Mouse (Mus musculus): Measurements from ENCODE around the gene Cavin1. TPM values are rescaled to one million over a fixed set of nuclear protein-coding genes. Genes with fewer than 3 reads are reported as not detected.

Gene Cavin1
- polyA plus RNA-seq, 1 experiment from 2014 or later: 64.2 TPM

- DNase-seq (ENCODE audit: low spot score): no peak
Measured at GRCm38 (mm10) chr11:100982087-100982486, 11.4 kb upstream of the Cavin1 start.

DNA sequence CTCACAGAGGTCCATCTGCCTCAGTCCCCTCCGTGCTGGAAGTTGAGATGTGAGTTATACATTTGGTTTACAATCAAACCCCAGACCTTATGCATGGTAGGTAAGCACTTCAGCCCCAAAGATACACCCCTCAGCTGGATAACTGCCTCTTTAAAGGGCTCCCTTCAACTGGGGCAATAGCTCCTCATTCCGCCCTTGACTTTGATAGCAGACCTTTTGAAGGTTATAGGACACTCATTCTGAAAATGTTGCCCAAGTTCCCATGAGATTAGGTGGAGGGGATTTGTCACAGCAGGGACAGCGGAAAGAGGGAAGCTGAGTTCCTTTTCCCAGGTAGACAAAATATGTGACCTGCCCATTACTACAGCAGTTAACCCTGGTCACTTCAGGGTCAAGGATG lies 10.5 kb upstream of the Cavin1 start:
- DNase-seq (ENCODE audit: low spot score): no peak

DNA sequence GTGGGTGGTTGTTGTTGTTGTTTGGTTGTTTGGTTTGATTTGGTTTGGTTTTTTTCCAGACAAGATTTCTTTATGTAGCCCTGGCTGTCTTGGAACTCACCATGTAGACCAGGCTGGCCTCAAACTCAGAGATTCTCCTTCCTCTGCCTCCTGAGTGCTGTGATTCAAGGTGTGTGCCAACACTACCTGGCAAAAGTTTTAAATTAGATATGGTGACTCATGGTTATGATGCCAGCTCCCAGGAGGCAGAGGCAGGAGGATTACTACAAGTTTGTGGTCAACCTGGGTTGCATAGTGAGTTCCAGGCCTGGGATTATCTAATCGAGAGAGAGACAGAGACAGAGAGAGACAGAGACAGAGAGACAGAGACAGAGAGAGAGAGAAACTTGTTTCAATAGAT lies 9.8 kb upstream of the Cavin1 start:
- DNase-seq (ENCODE audit: low spot score): no peak

DNA sequence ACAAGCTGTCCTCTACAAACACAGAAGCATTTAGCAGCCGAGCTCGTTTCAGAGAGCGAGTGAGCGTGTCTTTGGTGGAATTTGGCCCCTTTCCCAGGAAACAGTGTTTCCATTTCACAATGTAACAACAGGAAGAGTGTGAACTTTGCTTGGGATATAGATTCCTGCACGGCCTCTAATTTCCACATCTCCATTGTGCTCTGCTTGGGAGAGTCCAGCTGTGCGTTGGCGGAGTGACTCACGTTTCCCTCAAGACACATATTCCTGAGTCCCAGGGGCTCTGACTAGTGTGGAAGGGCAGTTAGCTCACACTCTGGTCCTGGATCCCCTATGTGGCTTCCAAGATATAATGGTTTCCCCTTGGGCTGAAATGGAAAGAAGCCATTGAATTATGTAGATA lies 9.2 kb upstream of the Cavin1 start:
- no peak for DNase-seq (ENCODE audit: low spot score)

DNA sequence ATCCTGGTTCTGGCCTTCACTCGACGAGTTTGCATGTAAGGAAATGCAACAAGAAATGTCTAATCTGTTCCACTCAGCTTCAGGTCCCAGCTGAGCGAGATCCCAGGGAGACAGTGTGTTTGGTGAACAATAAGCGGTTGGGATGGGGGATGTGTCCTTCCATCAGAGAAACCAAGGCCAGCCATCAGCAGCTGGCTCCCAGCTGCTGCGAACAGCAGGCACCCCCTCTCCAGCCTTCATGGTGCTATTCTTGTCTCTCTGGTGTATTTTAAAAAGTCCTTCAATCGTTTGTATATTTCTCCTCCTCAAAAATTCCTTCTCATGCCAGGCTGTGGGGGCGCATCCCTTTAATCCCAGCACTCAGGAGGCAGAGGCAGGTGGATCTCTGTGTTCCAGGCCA lies 4.6 kb upstream of the Cavin1 start:
- no peak for DNase-seq (ENCODE audit: low spot score)

- DNase-seq (ENCODE audit: low spot score): no peak
Measured at GRCm38 (mm10) chr11:100974381-100974970, 3.8 kb upstream of the Cavin1 start.

GRCm38 (mm10) chr11:100973245-100973644 lies 2.6 kb upstream of the Cavin1 start:
- DNase-seq (ENCODE audit: low spot score): no peak

DNA sequence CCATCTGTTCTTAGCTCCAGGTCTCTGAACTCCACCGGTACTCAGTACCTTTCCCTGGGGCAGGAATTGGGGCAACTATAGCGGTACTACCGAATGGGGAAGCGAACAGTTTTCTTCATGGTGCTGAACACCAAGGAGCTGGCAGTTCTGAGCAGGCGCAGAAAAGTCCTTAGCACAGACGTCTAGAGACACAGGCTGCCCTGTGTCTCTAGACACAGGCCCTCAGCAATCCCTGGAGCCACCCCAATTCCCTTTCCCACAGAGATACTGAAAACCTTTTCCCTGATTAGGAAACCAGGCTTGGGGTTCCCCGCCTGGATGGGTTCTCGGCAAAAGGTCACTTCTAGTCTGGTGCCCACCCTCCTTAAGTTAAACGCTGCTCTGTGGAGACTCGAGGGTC lies 768 bp upstream of the Cavin1 start:
- DNase-seq (ENCODE audit: low spot score): no peak

DNA sequence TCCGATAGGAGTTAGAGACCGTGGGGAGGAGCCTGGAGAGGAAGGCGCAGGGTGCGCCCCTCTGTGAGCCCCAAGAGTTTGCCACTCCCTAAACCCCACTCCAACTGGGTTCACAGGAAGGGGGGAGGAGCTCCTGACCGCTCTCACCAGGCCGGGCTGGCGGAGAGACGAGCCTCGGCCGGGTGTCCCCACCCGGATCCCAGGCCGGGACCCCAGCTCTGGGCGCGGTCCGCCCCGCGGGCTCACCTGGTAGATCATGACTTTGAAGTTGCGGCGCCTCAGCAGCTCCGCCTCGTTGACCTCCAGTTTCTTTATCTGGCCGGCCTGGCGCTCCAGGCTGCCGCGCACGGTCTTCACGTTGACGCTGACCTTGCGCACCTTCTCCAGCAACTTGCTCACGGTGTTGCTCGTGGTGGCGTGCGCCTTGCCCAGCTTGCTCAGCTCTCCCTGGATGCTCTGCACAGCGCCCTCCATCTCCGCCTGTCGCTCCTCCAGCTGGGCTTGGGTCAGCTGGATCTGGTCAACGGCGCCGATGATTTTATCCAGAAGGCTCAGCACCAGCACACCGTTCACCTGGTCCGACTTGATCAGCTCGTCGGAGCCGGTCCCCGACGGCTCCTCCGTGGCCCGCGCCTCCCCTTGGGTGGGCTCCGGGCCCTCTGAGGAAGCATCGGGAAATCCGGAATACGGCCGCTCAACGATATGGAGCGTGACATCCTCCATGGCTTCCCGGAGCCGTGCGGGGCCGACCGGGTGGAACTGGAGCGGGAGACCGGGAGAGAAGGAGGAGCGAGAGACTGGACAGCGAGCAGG lies 737 bp downstream of the Cavin1 start:
- peak; percentile 13 for DNase-seq (ENCODE audit: low spot score)

GRCm38 (mm10) chr11:100969189-100969743 lies 1.4 kb downstream of the Cavin1 start:
- no peak for DNase-seq (ENCODE audit: low spot score)

GRCm38 (mm10) chr11:100968501-100968900 lies 2.2 kb downstream of the Cavin1 start:
- no peak for DNase-seq (ENCODE audit: low spot score)

GRCm38 (mm10) chr11:100967881-100968420 lies 2.7 kb downstream of the Cavin1 start:
- DNase-seq (ENCODE audit: low spot score): no peak

DNA sequence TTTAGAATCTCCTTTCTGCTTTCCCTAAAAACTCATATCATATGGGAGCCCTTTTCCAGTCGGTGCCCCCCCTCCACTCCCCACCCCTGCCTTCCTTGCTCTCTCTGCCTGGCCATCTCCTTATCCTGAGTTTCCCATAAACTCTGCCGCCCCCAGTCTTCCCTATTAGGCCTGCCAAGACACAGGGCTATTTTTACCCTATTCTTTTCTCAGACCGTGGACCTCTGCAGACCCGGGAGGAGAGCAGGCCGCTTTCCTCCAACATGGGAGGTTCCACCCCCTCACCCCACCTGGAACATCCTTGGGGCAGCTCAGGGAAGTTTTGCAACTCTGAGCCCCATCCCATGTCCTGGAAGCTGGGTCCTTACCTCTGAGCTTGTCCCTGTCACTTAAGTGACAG lies 3.3 kb downstream of the Cavin1 start:
- no peak for DNase-seq (ENCODE audit: low spot score)

DNA sequence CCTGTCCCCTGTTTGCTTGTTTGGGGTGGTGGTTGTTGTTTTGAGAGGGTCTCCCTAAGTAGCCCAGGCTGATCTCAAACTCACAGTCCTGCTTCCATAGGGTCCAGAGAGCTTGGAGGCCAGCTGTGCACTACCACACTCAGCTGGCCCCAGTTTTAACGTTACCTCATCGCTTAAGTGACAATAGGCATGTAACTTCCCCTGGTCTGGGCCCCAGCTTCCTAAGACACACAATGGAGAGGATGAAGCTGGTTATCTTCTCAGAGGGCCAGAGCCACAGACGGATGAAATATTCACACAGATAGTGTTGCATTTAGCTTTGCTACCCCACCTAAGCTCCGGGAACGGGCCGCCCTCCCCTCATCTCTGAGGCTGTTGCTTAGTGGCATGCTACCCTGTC lies 4.9 kb downstream of the Cavin1 start:
- no peak for DNase-seq (ENCODE audit: low spot score)

DNA sequence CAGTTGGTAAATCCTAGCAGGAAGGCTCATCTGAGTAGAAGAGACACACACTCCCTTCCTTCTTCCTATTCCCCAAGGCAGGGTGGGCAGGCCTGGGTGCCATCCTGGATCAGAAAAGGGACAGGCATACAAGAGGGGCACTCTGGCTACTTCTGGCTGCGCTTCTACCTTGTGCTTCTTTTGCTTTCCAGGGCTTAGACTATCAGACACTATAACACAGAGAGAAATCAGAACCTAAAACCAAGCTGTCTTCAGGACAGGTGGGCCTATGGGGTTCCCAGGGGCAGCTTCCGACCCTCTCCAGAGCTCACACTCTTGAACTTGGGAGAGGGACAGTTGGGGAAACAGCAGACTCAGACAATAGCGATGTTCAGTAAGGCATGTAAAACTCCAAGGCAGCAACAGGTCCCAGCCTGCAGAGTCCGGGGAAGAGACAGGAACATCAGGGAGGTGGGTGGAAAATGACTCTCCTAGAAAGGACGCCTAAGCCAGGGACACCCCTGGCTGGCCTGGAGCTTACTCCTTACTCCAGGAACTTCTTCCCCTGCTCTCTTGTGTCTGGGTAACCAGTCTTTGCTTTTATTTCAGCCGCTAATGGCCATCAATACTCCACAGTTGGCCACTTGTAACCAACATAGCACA lies 5.7 kb downstream of the Cavin1 start:
- no peak for DNase-seq (ENCODE audit: low spot score)

GRCm38 (mm10) chr11:100964180-100964579 lies 6.5 kb downstream of the Cavin1 start:
- no peak for DNase-seq (ENCODE audit: low spot score)

DNA sequence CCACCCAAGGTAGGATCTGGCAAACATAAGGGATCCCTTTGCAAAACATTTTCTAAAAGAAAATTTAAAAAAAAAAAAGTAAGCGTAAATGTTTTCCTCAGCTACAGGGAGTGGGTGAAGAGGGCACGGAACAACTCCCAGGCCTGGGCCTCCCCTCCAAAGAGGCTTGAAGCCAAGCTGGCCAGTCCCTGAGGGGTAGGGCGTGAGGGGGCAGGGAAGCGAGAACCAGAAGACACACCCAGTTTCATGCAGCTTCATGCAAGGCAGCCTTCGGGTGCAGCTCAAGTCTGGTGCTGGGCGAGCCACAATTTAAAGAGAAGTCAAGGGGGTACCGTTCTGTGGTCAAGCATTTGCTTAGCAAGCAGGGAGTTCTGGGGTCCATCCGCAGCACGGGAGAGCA lies 7.0 kb downstream of the Cavin1 start:
- DNase-seq (ENCODE audit: low spot score): no peak

GRCm38 (mm10) chr11:100962371-100962911 lies 8.2 kb downstream of the Cavin1 start:
- DNase-seq (ENCODE audit: low spot score): no peak

DNA sequence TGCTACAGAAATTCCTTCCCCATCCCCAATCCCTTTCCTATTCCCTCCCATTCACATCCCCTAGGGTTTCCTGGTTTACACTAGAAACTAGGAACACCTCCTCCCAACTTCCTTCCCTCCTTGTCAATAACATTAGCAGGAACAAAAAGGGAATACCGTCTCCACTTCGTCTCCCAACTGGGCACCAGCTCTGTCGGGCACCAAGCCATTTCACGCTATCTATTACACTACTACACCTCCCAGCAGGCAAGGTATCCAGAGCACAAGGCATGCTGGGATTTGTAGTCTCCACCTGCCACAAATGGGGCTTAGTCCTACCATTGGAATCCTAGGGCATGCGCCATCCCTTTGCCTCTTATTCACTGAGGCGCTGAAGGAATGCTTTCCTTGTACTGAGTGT lies 10.1 kb downstream of the Cavin1 start:
- DNase-seq (ENCODE audit: low spot score): peak; percentile 29

- no peak for DNase-seq (ENCODE audit: low spot score)
Measured at GRCm38 (mm10) chr11:100959826-100960225, 10.9 kb downstream of the Cavin1 start.

DNA sequence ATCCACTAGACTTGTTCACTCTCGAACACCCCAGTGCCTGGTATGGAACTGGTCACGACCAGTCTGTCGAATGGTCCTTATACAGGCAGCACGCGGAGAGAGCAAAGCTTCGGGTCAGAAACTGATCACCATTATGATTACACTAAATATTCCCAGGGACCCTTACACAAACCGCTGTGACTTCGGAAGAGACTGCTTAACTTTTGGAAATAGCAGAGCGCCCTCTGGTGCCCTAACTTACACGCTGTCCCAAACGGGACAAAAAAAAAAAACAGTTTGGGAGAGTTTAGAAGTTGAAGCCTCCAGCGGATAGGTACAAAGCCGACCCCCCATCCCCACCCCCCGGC lies 11.2 kb downstream of the Cavin1 start:
- peak; percentile 74 for DNase-seq (ENCODE audit: low spot score)
